Mouse (Mus musculus) limb, embryonic 15.5 days (tissue): ENCODE data around the gene Pym1. TPM values are rescaled to one million over a fixed set of nuclear protein-coding genes. Genes with fewer than 3 reads are reported as not detected.

Experiments used
- polyA plus RNA-seq: library from polyadenylated mRNA; unstranded; fragments of >200 nt; fragmentation: Nextera tagmentation; extraction: Ambion mirVana; gene quantifications from 2 replicates; pipeline ENCODE4 v1.2.1, GENCODE M21; 2015

The Pym1 gene
- polyA plus RNA-seq, 1 experiment from 2014 or later: 34.4 TPM

Other genes starting within 250 kb of the Pym1 start
- 4.7 and 7.4 TPM in 2 replicates for gene Myl6b, start 249.2 kb upstream of the Pym1 start, polyA plus RNA-seq
- 42.8 and 44.9 TPM in 2 replicates for gene Esyt1, start 222.0 kb upstream of the Pym1 start, polyA plus RNA-seq
- 13.2 and 15.4 TPM in 2 replicates for gene Zc3h10, start 200.1 kb upstream of the Pym1 start, polyA plus RNA-seq
- 3,349 and 4,229 TPM in 2 replicates for gene Rpl41, start 198.6 kb upstream of the Pym1 start, polyA plus RNA-seq
- gene Pa2g4, start 181.9 kb upstream of the Pym1 start, polyA plus RNA-seq: 194 and 209 TPM in 2 replicates
- gene Erbb3, start 158.2 kb upstream of the Pym1 start, polyA plus RNA-seq: 20.4 and 20.8 TPM in 2 replicates
- gene Rps26, start 121.1 kb upstream of the Pym1 start, polyA plus RNA-seq: 584 and 840 TPM in 2 replicates
- gene Ikzf4, start 101.9 kb upstream of the Pym1 start, polyA plus RNA-seq: 3.5 and 4.1 TPM in 2 replicates
- gene Suox, start 73.8 kb upstream of the Pym1 start, polyA plus RNA-seq: 22.1 and 24.7 TPM in 2 replicates
- gene Rab5b, start 51.6 kb upstream of the Pym1 start, polyA plus RNA-seq: 90.6 and 97.4 TPM in 2 replicates
- 6.5 and 9.5 TPM in 2 replicates for gene Pmel, start 43.7 kb upstream of the Pym1 start, polyA plus RNA-seq
- 108 and 110 TPM in 2 replicates for gene Cdk2, start 42.9 kb upstream of the Pym1 start, polyA plus RNA-seq
- 26.0 and 26.4 TPM in 2 replicates for gene Dgka, start 3.0 kb upstream of the Pym1 start, polyA plus RNA-seq
- 1.7 and 2.5 TPM in 2 replicates for gene Mmp19, start 43.0 kb downstream of the Pym1 start, polyA plus RNA-seq
- gene Dnajc14, start 56.2 kb downstream of the Pym1 start, polyA plus RNA-seq: 64.2 and 65.8 TPM in 2 replicates
- gene Tmem198b, start 56.5 kb downstream of the Pym1 start, polyA plus RNA-seq: 24.3 and 24.4 TPM in 2 replicates
- 180 and 182 TPM in 2 replicates for gene Sarnp, start 69.4 kb downstream of the Pym1 start, polyA plus RNA-seq
- gene Ormdl2, start 73.8 kb downstream of the Pym1 start, polyA plus RNA-seq: 64.8 and 66.3 TPM in 2 replicates
- 5.9 and 6.2 TPM in 2 replicates for gene Gdf11, start 143.8 kb downstream of the Pym1 start, polyA plus RNA-seq
- 1,128 and 1,135 TPM in 2 replicates for gene Cd63, start 153.1 kb downstream of the Pym1 start, polyA plus RNA-seq
- 13.6 and 16.8 TPM in 2 replicates for gene Rdh5, start 175.0 kb downstream of the Pym1 start, polyA plus RNA-seq
- gene Bloc1s1, start 176.1 kb downstream of the Pym1 start, polyA plus RNA-seq: 225 and 234 TPM in 2 replicates
- gene Itga7, start 185.9 kb downstream of the Pym1 start, polyA plus RNA-seq: 11.8 and 27.8 TPM in 2 replicates
- 0.24 and 0.32 TPM in 2 replicates for gene Mettl7b, start 213.1 kb downstream of the Pym1 start, polyA plus RNA-seq
- gene Olfr9, start 241.5 kb downstream of the Pym1 start, polyA plus RNA-seq: not detected in 2 replicates